Mouse (Mus musculus) heart, postnatal 0 days (tissue): ENCODE measurements around the gene Ifi47. TPM values are rescaled to one million over a fixed set of nuclear protein-coding genes. Genes with fewer than 3 reads are reported as not detected.

ENCODE experiments used
- ATAC-seq: fragments of 200-750 bp; cut with Nextera tagmentation; 2 replicates; pipeline ENCODE4 v1.8.0; 2017; ENCODE audit warnings: low read depth, moderate number of reproducible peaks, moderate library complexity; ENCODE audit not compliant: insufficient read depth
- DNase-seq: peaks from one replicate; pipeline ENCODE4 v3.0.0-alpha.2; 2016; ENCODE audit warnings: low spot score
- H3K27ac ChIP-seq: fragments of 300-500 bp; sonication (generic); 2 replicates; pipeline ENCODE4 v1.5.1; 2014; ENCODE audit warnings: low read depth, mild to moderate bottlenecking
- H3K27me3 ChIP-seq: fragments of 300-500 bp; sonication (generic); 2 replicates; pipeline ENCODE4 v1.6.1; 2014; ENCODE audit warnings: low read length, mixed read lengths; ENCODE audit not compliant: control insufficient read depth, insufficient read depth
- H3K36me3 ChIP-seq: fragments of 300-500 bp; sonication (generic); replicated peaks from 2 replicates; pipeline ENCODE4 v1.6.1; 2014; ENCODE audit warnings: low read length, mixed read lengths; ENCODE audit not compliant: control insufficient read depth, insufficient read depth
- H3K4me1 ChIP-seq: fragments of 300-500 bp; sonication (generic); 2 replicates; pipeline ENCODE4 v1.6.1; 2014; ENCODE audit warnings: antibody characterized with exemption; ENCODE audit not compliant: control insufficient read depth, insufficient read depth
- H3K4me2 ChIP-seq: fragments of 300-500 bp; sonication (generic); 2 replicates; pipeline ENCODE4 v1.6.1; 2014; ENCODE audit warnings: low read depth, mild to moderate bottlenecking, low read length, moderate library complexity
- H3K4me3 ChIP-seq: fragments of 300-500 bp; sonication (generic); 2 replicates; pipeline ENCODE4 v1.5.1; 2014; ENCODE audit warnings: low read depth, low read length
- H3K9ac ChIP-seq: fragments of 300-500 bp; sonication (generic); replicated peaks from 2 replicates; pipeline ENCODE4 v1.6.1; 2014; ENCODE audit warnings: low read depth, low read length, mixed read lengths
- H3K9me3 ChIP-seq: fragments of 300-500 bp; sonication (generic); replicated peaks from 2 replicates; pipeline ENCODE4 v1.6.1; 2016; ENCODE audit warnings: low read length; ENCODE audit not compliant: control insufficient read depth
- CTCF ChIP-seq: IDR thresholded peaks from 2 replicates; pipeline ENCODE4 v1.5.1; 2016; ENCODE audit warnings: antibody characterized with exemption, control low read depth, low read depth
- EP300 ChIP-seq: IDR thresholded peaks from 2 replicates; pipeline ENCODE4 v1.6.1; 2016; ENCODE audit warnings: antibody characterized with exemption, low read depth
- WGBS: fragments of 180-500 bp; shearing (Covaris S2); extraction: QIAGEN DNeasy Blood & Tissue Kit; methylation state at CpG from one replicate; pipeline ENCODE4 v1.1.7; 2014; 5-methylcytosine and 5-hydroxymethylcytosine counted together
- polyA plus RNA-seq: library from polyadenylated mRNA; unstranded; fragments of >200 nt; fragmentation: Nextera tagmentation; extraction: Ambion mirVana; gene quantifications from 2 replicates; pipeline ENCODE4 v1.2.1, GENCODE M21; 2015
- total RNA-seq: library from RNA; depleted of rRNA; stranded (reverse); fragments of >200 nt; gene quantifications from 2 replicates; pipeline ENCODE4 v1.2.3, GENCODE M21; 2014; ENCODE audit warnings: low replicate concordance

The Ifi47 gene
- total and polyA plus RNA-seq, 2 experiments from 2014 or later = 1.4 to 2.1 TPM

- Histone ChIP-seq H3K4me1 (peaks cover 7% of the 10 kb centered on the region; the same call in 1 of the 2 replicates), H3K27ac (0 out of 2 replicates have a peak overlapping the region, but pooled peaks have one; percentile 55), H3K9me3 (no peaks in the 10 kb centered on the region), H3K4me3 (no peak overlapping the region), H3K4me2 (no peak overlapping the region), H3K9ac (no peak overlapping the region), H3K36me3 (no peaks in the 10 kb centered on the region), H3K27me3 (no peaks in the 10 kb centered on the region)
- peak; percentile 27; the same call in 1 of the 2 replicates for ATAC-seq
- no peak for DNase-seq
- TF ChIP-seq CTCF (no peak), EP300 (0 out of 2 replicates have a peak, but pooled peaks have one; percentile 33)
- 67% methylated on average over 1 of the region's 1 CpGs for WGBS
Observed at GRCm38 (mm10) chr11:49083146-49083545, 6.8 kb downstream of the Ifi47 start.

GRCm38 (mm10) chr11:49083808-49084207 lies 7.4 kb downstream of the Ifi47 start:
- no peak for TF ChIP-seq EP300
- TF ChIP-seq CTCF = no peak
- no peak; the same call in 1 of the 2 replicates for ATAC-seq

GRCm38 (mm10) chr11:49084385-49084784 lies 8.0 kb downstream of the Ifi47 start:
- peaks cover 7% of the 10 kb centered on the region; the same call in 1 of the 2 replicates for H3K4me1 ChIP-seq
- H3K36me3 ChIP-seq = no peaks in the 10 kb centered on the region
- 0 out of 2 replicates have a peak overlapping the region, but pooled peaks have one; percentile 8 for H3K27ac ChIP-seq
- H3K9me3 ChIP-seq = no peaks in the 10 kb centered on the region
- no peak overlapping the region for H3K4me2 ChIP-seq
- ATAC-seq (no peak), DNase-seq (no peak)
- no peak overlapping the region for H3K9ac ChIP-seq
- H3K4me3 ChIP-seq = no peak overlapping the region
- no peaks in the 10 kb centered on the region for H3K27me3 ChIP-seq
- WGBS = 58% methylated on average over 1 of the region's 1 CpGs
- TF ChIP-seq EP300 (no peak), CTCF (no peak)

More at GRCm38 (mm10) chr11:49083808-49084207, 7.4 kb downstream of the Ifi47 start:
- Histone ChIP-seq H3K36me3 (no peaks in the 10 kb centered on the region), H3K27me3 (no peaks in the 10 kb centered on the region), H3K4me3 (no peak overlapping the region), H3K9me3 (no peaks in the 10 kb centered on the region), H3K27ac (peak overlapping the region; percentile 55; the same call in 1 of the 2 replicates), H3K4me2 (no peak overlapping the region), H3K9ac (no peak overlapping the region), H3K4me1 (peaks cover 7% of the 10 kb centered on the region; the same call in 1 of the 2 replicates)
- DNase-seq = no peak
- 65% methylated on average over 3 of the region's 3 CpGs for WGBS

- H3K27ac ChIP-seq = 0 out of 2 replicates have a peak overlapping the region, but pooled peaks have one; percentile 8
- no peaks in the 10 kb centered on the region for H3K27me3 ChIP-seq
- TF ChIP-seq CTCF = peak; percentile 32; the same call in 1 of the 2 replicates
- no peak for TF ChIP-seq EP300
- no peak overlapping the region for H3K4me3 ChIP-seq
- no peak overlapping the region for H3K9ac ChIP-seq
- peaks cover 7% of the 10 kb centered on the region; the same call in 1 of the 2 replicates for H3K4me1 ChIP-seq
- ATAC-seq (no peak), DNase-seq (no peak)
- no peak overlapping the region for H3K4me2 ChIP-seq
- WGBS = 39% methylated on average over 3 of the region's 3 CpGs
- no peaks in the 10 kb centered on the region for H3K36me3 ChIP-seq
- no peaks in the 10 kb centered on the region for H3K9me3 ChIP-seq
Observed at GRCm38 (mm10) chr11:49084875-49085274, 8.5 kb downstream of the Ifi47 start.

GRCm38 (mm10) chr11:49086858-49087361 lies 10.5 kb downstream of the Ifi47 start:
- WGBS = 62% methylated on average over 6 of the region's 6 CpGs
- H3K27ac ChIP-seq = peak overlapping the region; percentile 47; the same call in 1 of the 2 replicates
- no peak for ATAC-seq

More at GRCm38 (mm10) chr11:49086858-49087361, 10.5 kb downstream of the Ifi47 start:
- DNase-seq = no peak
- H3K4me1 ChIP-seq = peaks cover 4% of the 10 kb centered on the region; the same call in 1 of the 2 replicates
- peak overlapping the region; percentile 39; the same call in 1 of the 2 replicates for H3K4me2 ChIP-seq
- no peaks in the 10 kb centered on the region for H3K36me3 ChIP-seq
- H3K9me3 ChIP-seq = no peaks in the 10 kb centered on the region
- H3K27me3 ChIP-seq = no peaks in the 10 kb centered on the region
- H3K4me3 ChIP-seq = peak overlapping the region; percentile 6; the same call in 1 of the 2 replicates
- TF ChIP-seq CTCF (no peak), EP300 (no peak)
- no peak overlapping the region for H3K9ac ChIP-seq
